Comparison of ENCODE assay signal across 7 mouse cellular contexts in the genomic region with DNA sequence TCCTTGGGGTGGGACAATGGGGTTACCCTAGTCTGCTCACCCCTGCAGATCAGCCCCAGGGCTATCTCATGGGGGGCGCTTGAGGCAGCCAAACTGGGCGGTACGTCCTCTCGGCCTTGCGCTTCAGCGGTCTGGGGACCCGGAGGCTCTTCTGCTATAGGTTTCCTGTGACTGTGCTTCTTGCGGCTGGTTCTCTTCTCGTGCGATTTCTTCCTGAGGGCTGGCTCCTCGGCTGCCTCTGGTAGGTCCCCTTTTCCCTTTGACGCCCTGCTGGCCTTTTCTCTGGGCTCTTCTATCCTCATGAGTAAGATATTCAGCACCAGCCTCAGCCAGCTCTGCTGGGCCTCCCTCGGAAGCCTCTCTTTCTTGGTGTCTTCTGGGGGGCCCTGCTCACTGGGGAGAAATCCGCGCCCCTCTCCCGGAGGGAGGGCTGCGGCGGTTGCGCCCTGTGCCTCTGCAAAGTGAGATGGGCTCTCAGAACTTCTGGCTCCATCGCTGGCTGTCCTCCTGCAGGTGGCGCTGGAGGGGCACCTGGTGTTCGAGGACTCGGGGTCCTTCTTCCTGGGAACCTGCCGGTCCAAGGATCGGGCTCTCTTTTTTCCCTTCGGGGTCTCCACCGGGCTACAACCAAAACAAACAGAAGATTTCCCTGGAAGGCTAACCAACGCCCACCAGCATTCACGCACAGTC. TPM values are rescaled to one million over a fixed set of nuclear protein-coding genes. Genes with fewer than 3 reads are reported as not detected.
DNase-seq lines count a peak whose midpoint lies in the region; ATAC-seq and TF ChIP-seq lines count a peak whose summit lies in the region.

No protein-coding gene starts in this region.

- no peaks in the 10 kb centered on the region for H3K9me3 ChIP-seq in heart, embryonic 13.5 days
- H3K9me3 ChIP-seq in kidney, embryonic 16.5 days (ENCODE audit: low read length), result no peaks in the 10 kb centered on the region

- peaks cover 21% of the 10 kb centered on the region for H3K27me3 ChIP-seq in heart, embryonic 13.5 days (replicated peaks)
- 0 out of 2 replicates have a peak, but pooled peaks cover 5% of the 10 kb centered on the region for H3K27me3 ChIP-seq in kidney, embryonic 16.5 days (ENCODE audit: insufficient read depth, low read length)
- H3K27me3 ChIP-seq in small intestine, adult 2 months (ENCODE audit: control insufficient read depth, insufficient read depth, low read length), result no peaks in the 10 kb centered on the region

- no peak for TF ChIP-seq POLR2A in bone marrow, adult 2 months (IDR thresholded peaks at IDR 0.05; ENCODE audit: borderline replicate concordance, control insufficient read depth, low read depth, low read length)
- no peak for TF ChIP-seq POLR2A in small intestine, adult 2 months (IDR thresholded peaks at IDR 0.05; ENCODE audit: low read depth, low read length)

- no peaks in the 10 kb centered on the region for H3K36me3 ChIP-seq in heart, embryonic 13.5 days
- H3K36me3 ChIP-seq in kidney, embryonic 16.5 days (ENCODE audit: insufficient read depth, low read length), result no peaks in the 10 kb centered on the region
- H3K36me3 ChIP-seq in small intestine, adult 2 months (ENCODE audit: control insufficient read depth, insufficient read depth, low read length), result peaks cover 16% of the 10 kb centered on the region; the same call in 1 of the 2 replicates

- H3K4me2 ChIP-seq in heart, embryonic 13.5 days, result peak overlapping the region; percentile 71
- peak overlapping the region; percentile 57 for H3K4me2 ChIP-seq in kidney, embryonic 16.5 days (replicated peaks; ENCODE audit: low read depth, low read length)

- H3K4me1 ChIP-seq in bone marrow, adult 2 months (ENCODE audit: control insufficient read depth, insufficient read depth, low read length), result no peaks in the 10 kb centered on the region; the same call in none of the 2 replicates
- peaks cover 12% of the 10 kb centered on the region for H3K4me1 ChIP-seq in heart, embryonic 13.5 days
- peaks cover 10% of the 10 kb centered on the region for H3K4me1 ChIP-seq in kidney, embryonic 16.5 days (ENCODE audit: insufficient read depth, low read length)
- H3K4me1 ChIP-seq in small intestine, adult 2 months (ENCODE audit: control insufficient read depth, insufficient read depth, insufficient read length, low read length), result peaks cover 15% of the 10 kb centered on the region; the same call in 1 of the 2 replicates

- ATAC-seq in heart, embryonic 13.5 days (ENCODE audit: extremely low read depth, insufficient number of reproducible peaks, low FRiP score, low TSS enrichment), result no peak
- ATAC-seq in kidney, embryonic 16.5 days (ENCODE audit: low FRiP score, low TSS enrichment), result peak; percentile 64; the same call in 1 of the 2 replicates

- TF ChIP-seq CTCF in bone marrow, adult 2 months (IDR thresholded peaks at IDR 0.05; ENCODE audit: control insufficient read depth, insufficient read depth, low read length), result peak; percentile 64
- TF ChIP-seq CTCF in small intestine, adult 2 months (IDR thresholded peaks at IDR 0.05; ENCODE audit: extremely low read depth, insufficient read length, insufficient replicate concordance, low read depth, low read length), result peak; percentile 55; the same call in 1 of the 2 replicates

- H3K27ac ChIP-seq in bone marrow, adult 2 months (ENCODE audit: control insufficient read depth, insufficient read depth, low read depth, low read length, poor library complexity), result no peak overlapping the region
- H3K27ac ChIP-seq in heart, embryonic 13.5 days (replicated peaks), result no peak overlapping the region
- H3K27ac ChIP-seq in kidney, embryonic 16.5 days (ENCODE audit: low read length), result no peak overlapping the region
- H3K27ac ChIP-seq in small intestine, adult 2 months (ENCODE audit: insufficient read depth, low read depth, low read length), result no peak overlapping the region

- peak; percentile 63 to 76 for DNase-seq in right cerebral cortex, postnatal 10 days (ENCODE audit: low spot score in 2 of 2)
- DNase-seq in right cerebral cortex, postnatal 25 days, result no peak
- DNase-seq in lung, postnatal 14 days, result peak; percentile 62

- 4% methylated on average over 29 of the region's 29 CpGs for WGBS in bone marrow, adult 2 months
- WGBS in heart, embryonic 13.5 days, result 5% methylated on average over 29 of the region's 29 CpGs
- WGBS in kidney, embryonic 16.5 days, result 4% methylated on average over 29 of the region's 29 CpGs
- WGBS in small intestine, adult 2 months, result 35% methylated on average over 29 of the region's 29 CpGs

- no peak overlapping the region for H3K4me3 ChIP-seq in bone marrow, adult 2 months (replicated peaks; ENCODE audit: control insufficient read depth, low read depth, low read length)
- H3K4me3 ChIP-seq in heart, embryonic 13.5 days, result peak overlapping the region; percentile 38
- H3K4me3 ChIP-seq in kidney, embryonic 16.5 days (ENCODE audit: low read length), result peak overlapping the region; percentile 33
- H3K4me3 ChIP-seq in small intestine, adult 2 months (ENCODE audit: low read depth, low read length), result peak overlapping the region; percentile 21

- peak overlapping the region; percentile 66; the same call in 1 of the 2 replicates for H3K9ac ChIP-seq in heart, embryonic 13.5 days
- H3K9ac ChIP-seq in kidney, embryonic 16.5 days (replicated peaks; ENCODE audit: low read length), result peak overlapping the region; percentile 66

RNA-seq across cellular contexts. Expression of gene 4930539E08Rik, which starts 5.7 kb away (rescaled TPM):
- 0.29 TPM in 1 of 2 replicates, not detected in the other for polyA plus RNA-seq in bone marrow, adult 2 months (2011; ENCODE audit: insufficient read depth, insufficient read length, low replicate concordance, missing spikeins)
- polyA plus RNA-seq in heart, embryonic 13.5 days (2015; fragmentation: Nextera tagmentation; extraction: Ambion mirVana), result 0.05 TPM in 1 of 2 replicates, not detected in the other
- 0.17 and 0.63 TPM in 2 replicates for polyA plus RNA-seq in kidney, embryonic 16.5 days (2015; fragmentation: Nextera tagmentation; extraction: Ambion mirVana)
- 26.9 and 94.4 TPM in 2 replicates for polyA plus RNA-seq in small intestine, adult 2 months (2012; rRNA removed)

RNA-seq across cellular contexts. Expression of gene Pxt1, which starts 34.2 kb away (rescaled TPM):
- polyA plus RNA-seq in bone marrow, adult 2 months (2011; ENCODE audit: insufficient read depth, insufficient read length, low replicate concordance, missing spikeins), result 1.3 TPM in 1 of 2 replicates, not detected in the other
- 0.19 TPM in 2 replicates for polyA plus RNA-seq in heart, embryonic 13.5 days (2015; fragmentation: Nextera tagmentation; extraction: Ambion mirVana)
- polyA plus RNA-seq in kidney, embryonic 16.5 days (2015; fragmentation: Nextera tagmentation; extraction: Ambion mirVana), result 0.21 and 0.28 TPM in 2 replicates
- polyA plus RNA-seq in small intestine, adult 2 months (2012; rRNA removed), result 0.22 TPM in 1 of 2 replicates, not detected in the other

RNA-seq across cellular contexts. Expression of gene Kctd20, which starts 42.4 kb away (rescaled TPM):
- polyA plus RNA-seq in bone marrow, adult 2 months (2011; ENCODE audit: insufficient read depth, insufficient read length, low replicate concordance, missing spikeins), result 50.2 and 81.5 TPM in 2 replicates
- 58.1 and 59.9 TPM in 2 replicates for polyA plus RNA-seq in heart, embryonic 13.5 days (2015; fragmentation: Nextera tagmentation; extraction: Ambion mirVana)
- 89.5 and 92.1 TPM in 2 replicates for polyA plus RNA-seq in kidney, embryonic 16.5 days (2015; fragmentation: Nextera tagmentation; extraction: Ambion mirVana)
- polyA plus RNA-seq in small intestine, adult 2 months (2012; rRNA removed), result 12.7 and 36.3 TPM in 2 replicates

RNA-seq across cellular contexts. Expression of gene Pnpla1, which starts 51.2 kb away (rescaled TPM):
- polyA plus RNA-seq in bone marrow, adult 2 months (2011; ENCODE audit: insufficient read depth, insufficient read length, low replicate concordance, missing spikeins), result 0.67 TPM in 1 of 2 replicates, not detected in the other
- not detected in 2 replicates for polyA plus RNA-seq in heart, embryonic 13.5 days (2015; fragmentation: Nextera tagmentation; extraction: Ambion mirVana)
- 0.08 TPM in 1 of 2 replicates, not detected in the other for polyA plus RNA-seq in kidney, embryonic 16.5 days (2015; fragmentation: Nextera tagmentation; extraction: Ambion mirVana)
- polyA plus RNA-seq in small intestine, adult 2 months (2012; rRNA removed), result 0.46 and 0.77 TPM in 2 replicates

Comparison
In these comparisons a context has a peak if more than half of its experiments do, and no peak if none do; other contexts are left out.
1. RNA of gene 4930539E08Rik, which starts 5.7 kb away (polyA plus RNA-seq): 26.9 to 94.4 TPM in small intestine, adult 2 months; 0.17 to 0.63 TPM in kidney, embryonic 16.5 days, 0.29 TPM in bone marrow, adult 2 months and 0.05 TPM in heart, embryonic 13.5 days; every median in the first group is over 10 times any median in the second.